Mouse (Mus musculus) neural tube, embryonic 12.5 days (tissue): ENCODE measurements at regions not wholly inside any gene's neighbourhood (a gene's known extent, or its start where the extent isn't known, plus 50 kb on each side); places are given as distances from the start of the nearest gene placed in this dataset.
A peak's percentile ranks its signal among the peaks of the same experiment; 100 is the strongest.

ENCODE experiments used
- ATAC-seq: fragments of 200-750 bp; cut with Nextera tagmentation; 2 replicates; pipeline ENCODE4 v1.8.0; 2017; ENCODE audit warnings: low read depth, mild to moderate bottlenecking, moderate TSS enrichment, moderate library complexity; ENCODE audit not compliant: low FRiP score
- H3K27ac ChIP-seq: fragments of 300-500 bp; sonication (generic); 2 replicates; pipeline ENCODE4 v1.5.1; 2016
- H3K27me3 ChIP-seq: fragments of 300-500 bp; sonication (generic); replicated peaks from 2 replicates; pipeline ENCODE4 v1.6.1; 2016; ENCODE audit warnings: mild to moderate bottlenecking
- H3K36me3 ChIP-seq: fragments of 300-500 bp; sonication (generic); 2 replicates; pipeline ENCODE4 v1.6.1; 2016; ENCODE audit warnings: mild to moderate bottlenecking
- H3K4me1 ChIP-seq: fragments of 300-500 bp; sonication (generic); 2 replicates; pipeline ENCODE4 v1.6.1; 2016
- H3K4me2 ChIP-seq: fragments of 300-500 bp; sonication (generic); replicated peaks from 2 replicates; pipeline ENCODE4 v1.6.1; 2016; ENCODE audit warnings: mild to moderate bottlenecking
- H3K4me3 ChIP-seq: fragments of 300-500 bp; sonication (generic); 2 replicates; pipeline ENCODE4 v1.5.1; 2016
- H3K9ac ChIP-seq: fragments of 300-500 bp; sonication (generic); 2 replicates; pipeline ENCODE4 v1.6.1; 2016; ENCODE audit warnings: mild to moderate bottlenecking
- H3K9me3 ChIP-seq: fragments of 300-500 bp; sonication (generic); 2 replicates; pipeline ENCODE4 v1.6.1; 2016; ENCODE audit warnings: mild to moderate bottlenecking
- WGBS: fragments of 180-500 bp; shearing (Covaris S2); methylation state at CpG from one replicate; pipeline ENCODE4 v1.1.7; 2016; 5-methylcytosine and 5-hydroxymethylcytosine counted together

DNA sequence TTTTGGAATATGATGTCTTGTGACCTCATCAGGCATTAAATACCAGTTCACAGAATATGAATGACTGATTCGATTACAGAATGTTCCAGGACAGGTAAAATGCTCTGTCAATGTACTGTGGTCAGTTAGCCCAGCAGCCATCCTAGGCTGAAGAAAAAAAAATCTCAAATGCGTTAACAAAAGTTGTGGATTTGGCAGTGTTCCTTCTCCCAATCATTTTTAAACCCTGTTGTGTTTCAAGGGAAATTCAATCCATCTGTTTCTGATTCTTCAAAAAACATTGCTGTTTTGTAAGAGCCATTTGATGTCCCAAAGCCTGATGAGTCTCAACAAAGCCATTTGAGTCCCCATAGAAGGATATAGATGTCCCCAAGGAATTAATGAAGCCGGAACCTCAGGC, 280.7 kb upstream of the Paip1 start:
- no peak for ATAC-seq
- WGBS, result 86% methylated on average over 3 of the region's 3 CpGs
- Histone ChIP-seq H3K4me1 (no peaks in the 10 kb centered on the region), H3K4me3 (no peak overlapping the region), H3K36me3 (no peaks in the 10 kb centered on the region), H3K9ac (no peak overlapping the region), H3K27me3 (no peaks in the 10 kb centered on the region), H3K4me2 (no peak overlapping the region), H3K27ac (no peak overlapping the region), H3K9me3 (no peaks in the 10 kb centered on the region)

GRCm38 (mm10) chr13:119149141-119149540, 279.3 kb upstream of the Paip1 start:
- H3K4me3 ChIP-seq, result no peak overlapping the region
- no peaks in the 10 kb centered on the region for H3K36me3 ChIP-seq
- no peaks in the 10 kb centered on the region for H3K27me3 ChIP-seq
- no peak overlapping the region for H3K4me2 ChIP-seq
- no peak for ATAC-seq
- no peak overlapping the region for H3K27ac ChIP-seq
- no peaks in the 10 kb centered on the region for H3K4me1 ChIP-seq
- H3K9me3 ChIP-seq, result no peaks in the 10 kb centered on the region
- 86% methylated on average over 4 of the region's 4 CpGs for WGBS
- H3K9ac ChIP-seq, result no peak overlapping the region

GRCm38 (mm10) chr13:119150847-119151548, 277.4 kb upstream of the Paip1 start:
- H3K4me3 ChIP-seq, result no peak overlapping the region
- H3K27ac ChIP-seq, result no peak overlapping the region
- no peaks in the 10 kb centered on the region for H3K4me1 ChIP-seq
- H3K27me3 ChIP-seq, result no peaks in the 10 kb centered on the region
- H3K9me3 ChIP-seq, result no peaks in the 10 kb centered on the region
- 91% methylated on average over 4 of the region's 4 CpGs for WGBS
- ATAC-seq, result no peak
- H3K4me2 ChIP-seq, result no peak overlapping the region
- no peak overlapping the region for H3K9ac ChIP-seq
- no peaks in the 10 kb centered on the region for H3K36me3 ChIP-seq

GRCm38 (mm10) chr13:119177753-119178152, 250.6 kb upstream of the Paip1 start:
- Histone ChIP-seq H3K9ac (no peak overlapping the region), H3K27me3 (no peaks in the 10 kb centered on the region), H3K9me3 (no peaks in the 10 kb centered on the region), H3K4me3 (no peak overlapping the region), H3K27ac (no peak overlapping the region), H3K36me3 (no peaks in the 10 kb centered on the region), H3K4me1 (no peaks in the 10 kb centered on the region), H3K4me2 (no peak overlapping the region)
- ATAC-seq, result no peak
- WGBS, result 84% methylated on average over 4 of the region's 4 CpGs

DNA sequence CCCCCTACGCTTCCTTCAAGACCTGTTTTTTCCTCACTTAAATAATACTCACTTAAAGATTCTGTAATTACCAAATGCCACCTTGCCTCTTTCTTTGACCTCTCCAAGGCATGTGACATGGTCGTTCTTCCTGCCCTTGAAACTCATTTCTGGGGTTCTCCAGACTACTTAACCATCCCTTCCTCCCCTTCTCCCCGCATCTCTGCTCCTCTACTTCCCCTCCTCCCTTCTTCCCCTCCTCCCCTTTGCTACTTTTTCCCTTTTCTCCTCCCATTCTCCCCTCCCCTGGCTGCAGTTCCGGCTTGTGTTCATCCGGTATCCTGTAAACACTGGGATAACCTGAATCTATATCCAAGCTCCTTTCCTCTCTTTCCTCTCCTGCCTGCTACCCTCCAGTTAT, 250.2 kb upstream of the Paip1 start:
- Histone ChIP-seq H3K4me3 (no peak overlapping the region), H3K27me3 (no peaks in the 10 kb centered on the region), H3K27ac (no peak overlapping the region), H3K4me1 (no peaks in the 10 kb centered on the region), H3K4me2 (no peak overlapping the region), H3K9me3 (no peaks in the 10 kb centered on the region), H3K36me3 (no peaks in the 10 kb centered on the region), H3K9ac (no peak overlapping the region)
- 81% methylated on average over 5 of the region's 5 CpGs for WGBS
- ATAC-seq, result no peak

GRCm38 (mm10) chr13:119179157-119179920, 249.1 kb upstream of the Paip1 start:
- 12% methylated on average over 1 of the region's 1 CpGs for WGBS
- H3K9ac ChIP-seq, result no peak overlapping the region
- no peak overlapping the region for H3K27ac ChIP-seq
- no peaks in the 10 kb centered on the region for H3K4me1 ChIP-seq
- ATAC-seq, result no peak
- no peak overlapping the region for H3K4me3 ChIP-seq
- H3K36me3 ChIP-seq, result no peaks in the 10 kb centered on the region
- H3K27me3 ChIP-seq, result no peaks in the 10 kb centered on the region
- no peaks in the 10 kb centered on the region for H3K9me3 ChIP-seq
- no peak overlapping the region for H3K4me2 ChIP-seq

DNA sequence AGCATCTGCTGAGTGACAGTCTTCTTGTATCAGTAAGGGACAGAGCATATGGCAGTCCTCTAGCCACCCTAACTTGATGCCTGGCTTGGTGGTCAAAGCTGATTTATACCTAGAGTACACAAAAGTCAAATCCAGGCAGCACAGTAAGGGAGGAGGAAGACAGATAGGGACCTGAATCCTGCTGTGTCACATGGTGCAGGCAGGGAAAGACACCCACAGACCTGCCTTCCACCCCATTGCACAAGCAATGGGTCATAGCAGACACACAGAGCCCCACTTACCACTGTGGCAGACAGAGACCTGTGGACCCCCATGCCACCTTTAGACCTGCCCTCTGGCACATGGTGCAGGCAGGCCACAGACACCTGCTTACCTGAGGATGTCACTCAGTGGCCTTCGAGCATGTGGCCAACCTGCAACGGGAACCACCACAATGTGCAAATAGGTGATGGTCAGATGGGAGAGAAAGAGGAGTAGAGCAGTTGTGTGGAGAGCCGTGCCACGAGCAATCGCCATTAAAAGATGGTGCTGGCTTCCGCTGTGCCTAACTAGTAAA, 244.0 kb upstream of the Paip1 start:
- 91% methylated on average over 6 of the region's 6 CpGs for WGBS
- H3K4me1 ChIP-seq, result no peaks in the 10 kb centered on the region

GRCm38 (mm10) chr13:119185567-119186143, 242.7 kb upstream of the Paip1 start:
- H3K9me3 ChIP-seq, result 0 out of 2 replicates have a peak, but pooled peaks cover 5% of the 10 kb centered on the region
- H3K4me3 ChIP-seq, result no peak overlapping the region
- H3K27me3 ChIP-seq, result no peaks in the 10 kb centered on the region
- ATAC-seq, result 0 out of 2 replicates have a peak, but pooled peaks have one; percentile 13
- WGBS, result 99% methylated on average over 5 of the region's 5 CpGs
- no peaks in the 10 kb centered on the region for H3K36me3 ChIP-seq
- no peaks in the 10 kb centered on the region for H3K4me1 ChIP-seq
- no peak overlapping the region for H3K4me2 ChIP-seq
- H3K9ac ChIP-seq, result no peak overlapping the region
- no peak overlapping the region for H3K27ac ChIP-seq

More for the DNA sequence above, 244.0 kb upstream of the Paip1 start:
- no peaks in the 10 kb centered on the region for H3K27me3 ChIP-seq
- no peak overlapping the region for H3K9ac ChIP-seq
- H3K4me2 ChIP-seq, result no peak overlapping the region
- no peaks in the 10 kb centered on the region for H3K36me3 ChIP-seq
- no peak overlapping the region for H3K4me3 ChIP-seq
- H3K27ac ChIP-seq, result no peak overlapping the region
- 0 out of 2 replicates have a peak, but pooled peaks cover 5% of the 10 kb centered on the region for H3K9me3 ChIP-seq
- ATAC-seq, result no peak

DNA sequence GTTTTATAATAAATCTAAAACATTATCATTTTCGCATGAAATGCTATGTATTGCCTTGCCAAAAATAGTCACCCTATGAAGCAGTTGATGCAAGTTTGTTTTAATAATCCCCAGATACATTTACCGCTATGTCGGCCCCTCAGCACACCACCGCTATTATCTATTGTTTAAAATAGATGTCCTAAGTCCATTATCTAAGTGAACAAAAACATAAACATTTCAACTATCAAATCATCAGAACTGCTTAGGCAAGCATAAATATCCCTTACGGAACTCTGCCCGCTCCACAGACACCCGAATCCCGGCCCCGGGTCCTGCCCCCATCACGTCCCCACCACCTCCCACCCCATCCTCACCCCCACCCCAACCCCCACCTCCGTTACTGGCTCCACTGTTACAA, 196.8 kb upstream of the Paip1 start:
- Histone ChIP-seq H3K9me3 (no peaks in the 10 kb centered on the region), H3K27ac (no peak overlapping the region), H3K4me2 (no peak overlapping the region), H3K4me3 (no peak overlapping the region), H3K9ac (no peak overlapping the region), H3K4me1 (no peaks in the 10 kb centered on the region), H3K36me3 (no peaks in the 10 kb centered on the region), H3K27me3 (no peaks in the 10 kb centered on the region)
- no peak for ATAC-seq
- 94% methylated on average over 11 of the region's 11 CpGs for WGBS

GRCm38 (mm10) chr13:119232100-119233029, 196.0 kb upstream of the Paip1 start:
- H3K4me3 ChIP-seq, result no peak overlapping the region
- H3K27me3 ChIP-seq, result no peaks in the 10 kb centered on the region
- no peak for ATAC-seq
- H3K27ac ChIP-seq, result no peak overlapping the region
- no peak overlapping the region for H3K4me2 ChIP-seq
- H3K9me3 ChIP-seq, result no peaks in the 10 kb centered on the region
- H3K9ac ChIP-seq, result no peak overlapping the region
- H3K36me3 ChIP-seq, result no peaks in the 10 kb centered on the region
- no peaks in the 10 kb centered on the region for H3K4me1 ChIP-seq
- 72% methylated on average over 8 of the region's 8 CpGs for WGBS

DNA sequence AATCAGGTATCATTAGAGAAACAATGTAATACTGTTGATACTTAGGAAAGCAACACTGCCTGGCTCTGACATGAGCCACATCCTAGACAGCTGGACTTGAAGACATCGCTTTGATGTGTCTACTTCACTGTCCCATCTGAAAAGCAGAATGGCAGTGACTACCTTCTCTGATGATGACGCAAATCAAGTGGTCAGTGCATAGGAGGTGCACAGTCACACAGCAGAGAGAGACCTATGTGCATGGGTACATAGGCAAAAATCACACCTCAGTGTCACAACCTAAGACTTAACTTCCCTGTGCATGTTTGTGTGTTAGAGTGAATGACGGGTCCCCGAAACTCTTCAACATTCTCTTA, 195.4 kb upstream of the Paip1 start:
- no peaks in the 10 kb centered on the region for H3K36me3 ChIP-seq
- H3K27ac ChIP-seq, result no peak overlapping the region
- H3K9ac ChIP-seq, result no peak overlapping the region
- no peaks in the 10 kb centered on the region for H3K9me3 ChIP-seq
- no peak overlapping the region for H3K4me2 ChIP-seq
- no peak overlapping the region for H3K4me3 ChIP-seq
- H3K27me3 ChIP-seq, result no peaks in the 10 kb centered on the region
- no peak for ATAC-seq
- WGBS, result 93% methylated on average over 4 of the region's 4 CpGs
- H3K4me1 ChIP-seq, result no peaks in the 10 kb centered on the region
